Mouse (Mus musculus) liver, embryonic 12.5 days (tissue): Measurements from ENCODE around the gene Map3k7. TPM values are rescaled to one million over a fixed set of nuclear protein-coding genes. Genes with fewer than 3 reads are reported as not detected.

Source experiments
- ATAC-seq: fragments of 200-750 bp; cut with Nextera tagmentation; 2 replicates; pipeline ENCODE4 v1.8.0; 2017; ENCODE audit warnings: moderate number of reproducible peaks, mild to moderate bottlenecking, moderate library complexity
- H3K27ac ChIP-seq: fragments of 300-500 bp; sonication (generic); 2 replicates; pipeline ENCODE4 v1.5.1; 2016; ENCODE audit warnings: mild to moderate bottlenecking
- H3K27me3 ChIP-seq: fragments of 300-500 bp; sonication (generic); replicated peaks from 2 replicates; pipeline ENCODE4 v1.6.1; 2016; ENCODE audit warnings: mild to moderate bottlenecking, moderate library complexity
- H3K36me3 ChIP-seq: fragments of 300-500 bp; sonication (generic); 2 replicates; pipeline ENCODE4 v1.6.1; 2016; ENCODE audit warnings: mild to moderate bottlenecking, moderate library complexity
- H3K4me1 ChIP-seq: fragments of 300-500 bp; sonication (generic); 2 replicates; pipeline ENCODE4 v1.6.1; 2016
- H3K4me2 ChIP-seq: fragments of 300-500 bp; sonication (generic); 2 replicates; pipeline ENCODE4 v1.6.1; 2016; ENCODE audit warnings: mild to moderate bottlenecking, moderate library complexity
- H3K4me3 ChIP-seq: fragments of 300-500 bp; sonication (generic); 2 replicates; pipeline ENCODE4 v1.5.1; 2016; ENCODE audit warnings: mild to moderate bottlenecking, moderate library complexity
- H3K9ac ChIP-seq: fragments of 300-500 bp; sonication (generic); 2 replicates; pipeline ENCODE4 v1.6.1; 2016; ENCODE audit warnings: mild to moderate bottlenecking, moderate library complexity
- H3K9me3 ChIP-seq: fragments of 300-500 bp; sonication (generic); replicated peaks from 2 replicates; pipeline ENCODE4 v1.6.1; 2016; ENCODE audit warnings: mild to moderate bottlenecking, moderate library complexity
- WGBS: fragments of 180-500 bp; shearing (Covaris S2); methylation state at CpG from one replicate; pipeline ENCODE4 v1.1.7; 2016; ENCODE audit not compliant: insufficient replicate concordance; 5-methylcytosine and 5-hydroxymethylcytosine counted together
- polyA plus RNA-seq: library from polyadenylated mRNA; unstranded; fragments of >200 nt; fragmentation: Nextera tagmentation; extraction: Ambion mirVana; gene quantifications from 2 replicates; pipeline ENCODE4 v1.2.1, GENCODE M21; 2016

The Map3k7 gene
- polyA plus RNA-seq, 1 experiment from 2014 or later: 25.0 TPM

DNA sequence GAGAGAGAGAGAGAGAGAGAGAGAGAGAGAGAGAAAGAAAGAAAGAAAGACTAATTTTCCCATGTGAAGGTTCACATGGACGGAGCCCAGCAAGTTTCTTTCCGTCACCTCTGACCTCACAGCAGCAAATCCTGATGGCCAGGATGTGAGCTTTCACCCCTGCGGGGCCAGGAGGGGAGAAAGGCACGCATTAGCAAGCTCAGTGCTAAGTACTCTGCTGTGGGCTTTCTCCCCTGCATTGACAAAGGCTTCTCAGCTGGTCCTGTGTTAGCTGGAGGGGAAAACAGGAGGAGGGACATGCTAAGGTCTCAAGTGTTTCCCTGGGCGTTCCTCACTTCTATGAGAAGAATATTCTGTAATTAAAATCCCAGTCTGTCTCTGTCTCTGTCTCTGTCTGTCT lies 81.3 kb downstream of the Map3k7 start:
- no peaks in the 10 kb centered on the region for H3K9me3 ChIP-seq
- ATAC-seq: no peak
- H3K4me3 ChIP-seq: no peak overlapping the region
- no peak overlapping the region for H3K27ac ChIP-seq
- H3K4me2 ChIP-seq: no peak overlapping the region
- H3K9ac ChIP-seq: no peak overlapping the region
- H3K4me1 ChIP-seq: no peaks in the 10 kb centered on the region
- H3K36me3 ChIP-seq: no peaks in the 10 kb centered on the region
- WGBS: 31% methylated on average over 5 of the region's 5 CpGs
- no peaks in the 10 kb centered on the region; the same call in 1 of the 2 replicates for H3K27me3 ChIP-seq

DNA sequence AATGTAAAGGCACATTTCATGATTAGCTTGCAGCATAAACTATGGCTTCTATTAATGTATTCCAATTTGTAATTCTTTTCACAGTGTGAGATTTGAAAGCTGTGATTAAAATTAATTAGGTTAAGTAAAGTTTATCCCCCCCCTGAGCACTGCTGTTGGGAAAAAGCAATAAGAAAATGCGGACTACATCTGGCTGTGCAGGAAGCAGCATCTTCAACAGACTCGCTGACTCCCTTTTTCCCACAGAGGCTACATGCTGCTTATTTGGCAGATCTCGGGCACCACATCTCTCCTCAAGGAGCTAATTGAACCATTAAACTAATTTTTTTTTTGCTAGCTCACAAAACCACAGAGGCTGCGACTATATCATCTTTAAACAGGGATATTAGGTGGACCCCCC lies 85.9 kb downstream of the Map3k7 start:
- no peak overlapping the region for H3K27ac ChIP-seq
- no peak for ATAC-seq
- no peak overlapping the region for H3K4me3 ChIP-seq
- 55% methylated on average over 4 of the region's 4 CpGs for WGBS
- no peaks in the 10 kb centered on the region; the same call in 1 of the 2 replicates for H3K27me3 ChIP-seq
- H3K9me3 ChIP-seq: no peaks in the 10 kb centered on the region
- H3K36me3 ChIP-seq: no peaks in the 10 kb centered on the region
- no peak overlapping the region for H3K9ac ChIP-seq
- peaks cover 1% of the 10 kb centered on the region; the same call in 1 of the 2 replicates for H3K4me1 ChIP-seq
- H3K4me2 ChIP-seq: no peak overlapping the region

DNA sequence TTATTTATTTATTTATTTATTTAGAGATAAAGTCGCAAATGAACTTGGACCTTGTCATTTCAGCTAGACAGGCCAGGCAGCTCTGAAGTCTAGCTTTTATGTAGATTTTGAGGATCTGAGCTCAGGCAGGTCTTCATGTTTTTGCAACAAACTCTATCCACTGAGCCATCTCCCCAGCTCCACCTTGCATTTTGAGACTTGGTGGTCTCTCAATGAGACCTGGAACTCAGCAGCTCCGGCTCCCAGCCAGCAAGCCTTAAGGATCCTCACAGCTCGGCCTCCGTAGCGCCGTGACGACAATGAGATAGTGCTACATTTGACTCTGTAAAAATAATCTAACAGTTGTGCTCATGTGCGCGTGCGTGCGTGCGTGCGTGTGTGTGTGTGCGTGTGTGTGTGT lies 89.3 kb downstream of the Map3k7 start:
- H3K4me2 ChIP-seq: no peak overlapping the region
- peaks cover 7% of the 10 kb centered on the region; the same call in 1 of the 2 replicates for H3K4me1 ChIP-seq
- no peaks in the 10 kb centered on the region for H3K9me3 ChIP-seq
- no peak overlapping the region for H3K27ac ChIP-seq
- no peak for ATAC-seq
- 81% methylated on average over 14 of the region's 14 CpGs for WGBS
- H3K9ac ChIP-seq: no peak overlapping the region
- no peaks in the 10 kb centered on the region; the same call in 1 of the 2 replicates for H3K27me3 ChIP-seq
- no peak overlapping the region for H3K4me3 ChIP-seq
- H3K36me3 ChIP-seq: no peaks in the 10 kb centered on the region

DNA sequence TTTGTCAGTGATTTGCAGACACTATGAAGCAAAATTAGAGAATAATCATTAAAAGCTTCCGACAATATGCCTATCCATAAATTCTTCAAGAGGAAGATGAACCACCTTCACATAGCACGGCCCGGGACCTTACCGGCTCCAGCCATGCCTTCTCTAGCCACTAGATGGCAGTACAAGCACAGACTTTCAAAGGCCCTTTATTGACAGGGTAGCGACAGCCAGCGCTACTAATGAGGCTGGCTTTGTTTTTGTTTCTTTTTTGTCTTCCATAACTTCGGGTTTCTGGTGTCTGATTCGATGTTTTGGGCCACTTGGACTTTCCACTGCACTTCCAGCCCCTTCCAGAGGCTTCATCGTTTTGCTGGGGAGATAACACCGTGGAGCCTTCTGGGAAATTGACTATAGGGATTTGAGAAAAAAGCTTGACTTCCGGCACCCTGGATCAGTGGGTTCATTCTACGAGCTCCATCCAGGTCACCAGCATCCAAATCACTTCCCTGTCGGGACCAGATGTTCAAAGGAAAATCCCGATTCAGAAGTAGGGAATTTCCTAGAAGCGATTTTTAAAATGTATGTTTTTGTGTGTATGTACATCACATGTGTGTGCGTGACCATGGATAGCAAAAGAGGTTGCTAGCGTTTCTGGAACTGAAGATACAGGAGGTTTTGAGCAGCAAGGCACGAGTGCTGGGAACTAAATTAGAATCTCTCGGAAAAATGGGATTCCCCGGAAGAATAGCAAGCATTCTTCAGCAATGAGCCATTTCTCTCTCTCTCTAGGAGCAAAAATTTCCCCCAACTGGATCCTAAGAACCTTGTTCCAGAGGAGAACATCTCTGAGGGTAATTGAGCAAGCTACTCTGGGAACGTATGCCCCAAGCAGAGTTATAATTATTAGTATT lies 91.5 kb downstream of the Map3k7 start:
- H3K9ac ChIP-seq: peak overlapping the region; percentile 44; the same call in 1 of the 2 replicates
- H3K36me3 ChIP-seq: no peaks in the 10 kb centered on the region
- H3K27me3 ChIP-seq: no peaks in the 10 kb centered on the region
- no peak overlapping the region for H3K27ac ChIP-seq
- H3K9me3 ChIP-seq: no peaks in the 10 kb centered on the region
- peak overlapping the region; percentile 48 for H3K4me3 ChIP-seq
- peak overlapping the region; percentile 63 for H3K4me2 ChIP-seq
- ATAC-seq: peak; percentile 63
- WGBS: 21% methylated on average over 21 of the region's 21 CpGs
- H3K4me1 ChIP-seq: peaks cover 7% of the 10 kb centered on the region; the same call in 1 of the 2 replicates

DNA sequence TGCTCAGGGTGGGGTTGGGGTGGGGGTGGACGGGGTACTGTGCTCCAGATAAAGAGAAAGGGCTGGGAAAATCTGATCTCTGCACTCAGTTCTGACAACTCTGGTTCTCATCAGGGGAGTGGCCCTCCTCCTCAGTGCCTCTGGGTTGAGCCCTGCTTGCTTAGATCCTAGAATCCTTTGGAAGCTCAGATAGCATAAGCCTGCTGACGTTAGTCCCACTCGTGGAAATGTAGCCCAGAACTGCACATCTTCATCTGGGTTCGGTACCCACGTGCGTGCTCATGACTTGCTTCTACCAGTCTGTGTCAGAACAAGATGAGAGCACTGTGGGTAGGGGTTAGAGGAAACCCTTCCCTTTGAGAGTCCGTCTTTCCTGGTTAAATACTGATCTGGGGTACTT lies 92.5 kb downstream of the Map3k7 start:
- WGBS: 57% methylated on average over 7 of the region's 7 CpGs
- no peak overlapping the region for H3K9ac ChIP-seq
- H3K27me3 ChIP-seq: no peaks in the 10 kb centered on the region
- no peak overlapping the region for H3K4me2 ChIP-seq
- H3K27ac ChIP-seq: no peak overlapping the region
- H3K4me3 ChIP-seq: no peak overlapping the region
- ATAC-seq: no peak
- H3K9me3 ChIP-seq: no peaks in the 10 kb centered on the region
- peaks cover 7% of the 10 kb centered on the region; the same call in 1 of the 2 replicates for H3K4me1 ChIP-seq
- H3K36me3 ChIP-seq: no peaks in the 10 kb centered on the region

DNA sequence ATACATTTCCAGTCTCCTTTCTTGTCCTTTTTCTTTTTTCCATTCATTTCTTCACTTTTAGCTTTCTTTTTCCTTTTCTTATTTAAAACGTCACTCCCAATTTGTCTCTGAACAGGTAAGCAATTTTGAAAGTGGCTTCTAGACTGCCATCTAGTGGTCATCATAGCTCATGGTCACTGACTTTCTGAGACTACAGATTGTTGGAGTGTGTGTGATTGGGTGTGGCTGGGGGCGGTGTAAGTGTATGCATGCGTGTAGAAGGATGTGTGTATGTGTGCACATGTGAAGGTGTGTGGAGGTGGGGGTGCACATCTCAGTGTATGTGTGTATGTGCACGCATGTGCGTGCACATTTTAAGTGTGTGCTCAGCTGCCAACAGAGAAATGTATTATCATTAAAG lies 93.2 kb downstream of the Map3k7 start:
- H3K27me3 ChIP-seq: no peaks in the 10 kb centered on the region
- no peaks in the 10 kb centered on the region for H3K9me3 ChIP-seq
- no peak overlapping the region for H3K4me3 ChIP-seq
- peaks cover 7% of the 10 kb centered on the region; the same call in 1 of the 2 replicates for H3K4me1 ChIP-seq
- H3K36me3 ChIP-seq: no peaks in the 10 kb centered on the region
- no peak overlapping the region for H3K9ac ChIP-seq
- 39% methylated on average over 5 of the region's 5 CpGs for WGBS
- no peak overlapping the region for H3K4me2 ChIP-seq
- no peak overlapping the region for H3K27ac ChIP-seq
- no peak for ATAC-seq

DNA sequence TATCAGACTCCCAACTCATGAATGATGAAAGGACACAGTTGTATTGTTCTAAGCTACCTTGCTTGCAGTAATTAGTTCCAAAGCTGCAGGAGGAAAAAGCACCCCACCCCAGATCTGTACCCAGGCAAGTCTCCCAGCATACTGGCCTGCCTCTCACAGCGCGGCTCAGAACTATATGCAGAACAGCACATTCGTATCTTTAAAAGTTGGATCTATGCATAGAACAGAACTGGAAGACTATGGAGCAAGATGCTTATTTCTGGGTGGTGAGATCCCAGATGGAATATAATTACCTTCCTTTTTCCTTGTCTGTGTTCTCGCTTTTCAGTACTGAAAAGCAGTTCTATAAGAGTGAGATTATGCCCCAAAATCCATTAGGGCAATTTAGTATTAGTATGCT lies 96.8 kb downstream of the Map3k7 start:
- 0 out of 2 replicates have a peak, but pooled peaks cover under 1% of the 10 kb centered on the region for H3K4me1 ChIP-seq
- H3K9me3 ChIP-seq: no peaks in the 10 kb centered on the region
- H3K4me2 ChIP-seq: no peak overlapping the region
- 78% methylated on average over 4 of the region's 4 CpGs for WGBS
- H3K27me3 ChIP-seq: no peaks in the 10 kb centered on the region
- no peaks in the 10 kb centered on the region for H3K36me3 ChIP-seq
- no peak for ATAC-seq
- H3K27ac ChIP-seq: no peak overlapping the region
- H3K9ac ChIP-seq: no peak overlapping the region
- no peak overlapping the region for H3K4me3 ChIP-seq

DNA sequence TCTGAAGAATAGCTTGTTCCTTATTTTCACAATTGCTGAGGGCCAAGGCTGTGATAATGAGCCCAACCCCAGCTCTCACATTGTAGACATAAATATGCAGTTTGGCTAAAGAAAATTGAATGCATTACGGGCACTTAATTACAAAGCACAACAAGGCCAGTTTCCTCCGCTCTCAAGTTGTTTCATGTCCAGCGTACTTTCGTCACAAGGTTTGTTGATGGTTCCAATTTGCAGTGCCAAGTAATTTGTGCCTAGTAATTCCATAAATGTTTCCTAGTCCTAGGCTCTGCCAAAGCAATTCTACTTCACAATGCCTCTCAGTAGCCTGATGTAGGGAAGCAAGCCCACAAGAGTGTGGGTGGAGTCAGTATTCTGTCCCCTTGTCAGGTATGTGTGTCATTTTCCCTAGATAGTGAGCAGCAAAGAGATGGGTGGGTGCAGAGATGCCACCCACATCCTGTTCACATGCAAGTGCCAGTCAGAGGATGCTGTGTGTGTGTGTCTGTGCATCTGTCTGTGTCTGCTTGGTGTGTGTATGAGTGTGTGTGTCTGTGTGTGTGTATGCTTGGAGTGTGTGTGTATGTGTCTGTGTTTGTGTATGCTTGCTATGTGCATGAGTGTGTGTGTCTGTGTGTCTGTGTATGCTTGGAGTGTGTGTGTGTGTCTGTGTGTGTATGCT lies 98.6 kb downstream of the Map3k7 start:
- H3K36me3 ChIP-seq: no peaks in the 10 kb centered on the region
- no peaks in the 10 kb centered on the region for H3K9me3 ChIP-seq
- WGBS: 83% methylated on average over 4 of the region's 4 CpGs
- no peak overlapping the region for H3K27ac ChIP-seq
- no peak overlapping the region for H3K4me2 ChIP-seq
- no peak for ATAC-seq
- no peaks in the 10 kb centered on the region for H3K4me1 ChIP-seq
- H3K27me3 ChIP-seq: no peaks in the 10 kb centered on the region
- H3K4me3 ChIP-seq: no peak overlapping the region
- H3K9ac ChIP-seq: no peak overlapping the region

DNA sequence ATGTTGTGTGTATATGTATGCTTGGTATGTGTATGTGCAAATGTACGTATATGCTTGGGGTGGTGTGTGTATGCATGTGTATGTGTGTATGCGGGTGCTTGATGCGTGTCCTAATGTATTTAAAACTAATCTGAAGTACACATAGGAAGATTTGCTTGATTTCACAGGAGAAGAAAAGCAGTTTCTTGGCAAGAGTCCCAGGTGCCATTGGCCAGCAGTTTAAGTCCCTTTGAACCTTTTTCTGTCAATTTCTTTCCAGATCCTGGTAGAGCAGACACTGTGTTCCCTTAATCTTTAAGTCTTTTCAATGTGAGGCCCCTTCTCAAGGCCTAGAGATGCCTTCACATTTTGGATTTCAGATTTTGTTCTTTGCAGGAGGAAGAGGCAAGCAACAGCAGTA lies 99.4 kb downstream of the Map3k7 start:
- H3K9ac ChIP-seq: no peak overlapping the region
- H3K4me3 ChIP-seq: no peak overlapping the region
- no peaks in the 10 kb centered on the region for H3K4me1 ChIP-seq
- no peaks in the 10 kb centered on the region for H3K9me3 ChIP-seq
- no peak overlapping the region for H3K27ac ChIP-seq
- no peaks in the 10 kb centered on the region for H3K36me3 ChIP-seq
- no peaks in the 10 kb centered on the region for H3K27me3 ChIP-seq
- no peak for ATAC-seq
- 60% methylated on average over 3 of the region's 3 CpGs for WGBS
- H3K4me2 ChIP-seq: no peak overlapping the region
